Comparison of ENCODE assay signal across 10 mouse cellular contexts in the genomic region with DNA sequence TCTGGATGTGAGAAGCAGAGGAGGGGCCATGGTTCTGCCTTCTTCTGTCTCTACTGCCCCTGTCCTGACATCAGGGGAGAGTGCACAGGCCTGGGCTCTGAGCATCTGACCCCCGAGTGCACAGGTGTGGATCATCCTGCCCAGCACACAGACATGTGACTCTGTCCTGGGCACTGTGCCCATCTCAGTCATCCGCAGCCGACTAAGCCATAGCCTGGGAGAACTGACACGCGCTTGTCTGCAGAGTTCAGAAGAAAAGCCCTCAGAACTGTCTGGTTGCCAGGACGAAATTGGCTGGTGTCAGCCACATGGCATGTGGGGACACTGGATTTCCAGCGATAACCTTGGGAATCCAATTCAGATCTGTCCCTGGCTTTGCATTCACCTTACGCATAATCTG.
DNase-seq lines count a peak whose midpoint lies in the region; ATAC-seq and TF ChIP-seq lines count a peak whose summit lies in the region.
"Had no signal": no experiment of that assay in that cellular context is flagged by ENCODE, and none has a peak within 500 bp of the region (broad histone marks: within the 10 kb centered on the region; RNA-seq: fewer than 3 reads in every experiment).

No protein-coding gene starts in this region.

- peaks cover 28% of the 10 kb centered on the region for H3K4me1 ChIP-seq in limb, embryonic 13.5 days
- H3K4me1 ChIP-seq in limb, embryonic 10.5 days, result peaks cover 26% of the 10 kb centered on the region
- H3K4me1 ChIP-seq in kidney, postnatal 0 days (replicated peaks; ENCODE audit: insufficient read depth, low read length), result no peaks in the 10 kb centered on the region
- peaks cover 11% of the 10 kb centered on the region; the same call in 1 of the 2 replicates for H3K4me1 ChIP-seq in neural tube, embryonic 14.5 days (ENCODE audit: control insufficient read depth, insufficient read depth, low read length)
- no peaks in the 10 kb centered on the region for H3K4me1 ChIP-seq in thymus, adult 2 months (replicated peaks; ENCODE audit: control insufficient read depth, insufficient read depth, low read length)

- TF ChIP-seq POLR2A in thymus, adult 2 months (IDR thresholded peaks at IDR 0.05; ENCODE audit: control insufficient read depth, extremely low read depth, insufficient read depth, low read length, poor library complexity), result no peak

- no peak overlapping the region for H3K4me2 ChIP-seq in limb, embryonic 13.5 days (replicated peaks)
- H3K4me2 ChIP-seq in kidney, postnatal 0 days (ENCODE audit: low read length), result no peak overlapping the region
- H3K4me2 ChIP-seq in neural tube, embryonic 14.5 days (ENCODE audit: low read depth, low read length), result no peak overlapping the region
- H3K4me2 ChIP-seq: limb, embryonic 15.5 days had no signal

- TF ChIP-seq CTCF in kidney, postnatal 0 days (IDR thresholded peaks at IDR 0.05; ENCODE audit: low read depth), result no peak
- TF ChIP-seq CTCF in thymus, adult 2 months (IDR thresholded peaks at IDR 0.05; ENCODE audit: borderline replicate concordance, control insufficient read depth, extremely low read depth, insufficient read depth, low read length, poor library complexity), result no peak

- no peak for DNase-seq in limb, embryonic 10.5 days (ENCODE audit: low spot score)
- peak; percentile 53 for DNase-seq in cerebellum, adult 11 months
- DNase-seq in heart, adult 8-10 months (ENCODE audit: low spot score), result peak; percentile 58
- DNase-seq in kidney, postnatal 0 days (ENCODE audit: low spot score), result no peak
- no peak for DNase-seq in thymus, adult 2 months

- no peak overlapping the region for H3K4me3 ChIP-seq in limb, embryonic 13.5 days
- H3K4me3 ChIP-seq in limb, embryonic 10.5 days, result no peak overlapping the region
- H3K4me3 ChIP-seq in kidney, postnatal 0 days (replicated peaks; ENCODE audit: low read depth, low read length), result no peak overlapping the region
- H3K4me3 ChIP-seq in neural tube, embryonic 14.5 days (ENCODE audit: low read depth, low read length), result no peak overlapping the region
- H3K4me3 ChIP-seq in thymus, adult 2 months (ENCODE audit: control insufficient read depth, insufficient read depth, low read length), result no peak overlapping the region
- H3K4me3 ChIP-seq: limb, embryonic 15.5 days had no signal

- H3K36me3 ChIP-seq in limb, embryonic 13.5 days, result no peaks in the 10 kb centered on the region
- H3K36me3 ChIP-seq in limb, embryonic 10.5 days, result no peaks in the 10 kb centered on the region
- H3K36me3 ChIP-seq in kidney, postnatal 0 days (ENCODE audit: insufficient read depth, low read length), result no peaks in the 10 kb centered on the region
- H3K36me3 ChIP-seq in neural tube, embryonic 14.5 days (ENCODE audit: control insufficient read depth, insufficient read depth, low read length), result no peaks in the 10 kb centered on the region
- no peaks in the 10 kb centered on the region for H3K36me3 ChIP-seq in thymus, adult 2 months (ENCODE audit: control insufficient read depth, insufficient read depth, low read length)
- H3K36me3 ChIP-seq: G1E; limb, embryonic 15.5 days had no signal

- H3K9me3 ChIP-seq in limb, embryonic 13.5 days, result no peaks in the 10 kb centered on the region
- H3K9me3 ChIP-seq in limb, embryonic 10.5 days (replicated peaks), result no peaks in the 10 kb centered on the region
- no peaks in the 10 kb centered on the region for H3K9me3 ChIP-seq in kidney, postnatal 0 days (replicated peaks; ENCODE audit: low read length)
- no peaks in the 10 kb centered on the region for H3K9me3 ChIP-seq in neural tube, embryonic 14.5 days (ENCODE audit: control insufficient read depth, low read length)
- H3K9me3 ChIP-seq: G1E; limb, embryonic 15.5 days had no signal

- peaks cover 43% of the 10 kb centered on the region for H3K27me3 ChIP-seq in limb, embryonic 13.5 days
- peaks cover 41% of the 10 kb centered on the region for H3K27me3 ChIP-seq in limb, embryonic 10.5 days (ENCODE audit: low read depth, poor library complexity, severe bottlenecking)
- no peaks in the 10 kb centered on the region for H3K27me3 ChIP-seq in kidney, postnatal 0 days (ENCODE audit: insufficient read depth, low read length)
- H3K27me3 ChIP-seq in neural tube, embryonic 14.5 days (ENCODE audit: control insufficient read depth, insufficient read depth, low read length), result no peaks in the 10 kb centered on the region
- H3K27me3 ChIP-seq in thymus, adult 2 months (ENCODE audit: control insufficient read depth, insufficient read depth, low read length), result no peaks in the 10 kb centered on the region

- no peak overlapping the region for H3K9ac ChIP-seq in limb, embryonic 13.5 days
- no peak overlapping the region for H3K9ac ChIP-seq in kidney, postnatal 0 days (ENCODE audit: low read depth, low read length)
- H3K9ac ChIP-seq in neural tube, embryonic 14.5 days (replicated peaks; ENCODE audit: low read depth, low read length), result no peak overlapping the region
- H3K9ac ChIP-seq: limb, embryonic 15.5 days had no signal

- no peak overlapping the region for H3K27ac ChIP-seq in limb, embryonic 13.5 days
- H3K27ac ChIP-seq in limb, embryonic 10.5 days, result no peak overlapping the region
- no peak overlapping the region for H3K27ac ChIP-seq in kidney, postnatal 0 days
- no peak overlapping the region for H3K27ac ChIP-seq in neural tube, embryonic 14.5 days (ENCODE audit: low read depth, low read length)
- no peak overlapping the region for H3K27ac ChIP-seq in thymus, adult 2 months (ENCODE audit: control insufficient read depth, insufficient read depth, low read length)
- H3K27ac ChIP-seq: limb, embryonic 15.5 days had no signal

- WGBS in limb, embryonic 13.5 days, result 73% methylated on average over 8 of the region's 8 CpGs
- WGBS in limb, embryonic 10.5 days, result 91% methylated on average over 8 of the region's 8 CpGs
- WGBS in kidney, postnatal 0 days, result 75% methylated on average over 8 of the region's 8 CpGs
- 71% methylated on average over 8 of the region's 8 CpGs for WGBS in neural tube, embryonic 14.5 days
- WGBS in thymus, adult 2 months, result 86% methylated on average over 8 of the region's 8 CpGs

- ATAC-seq in limb, embryonic 13.5 days (ENCODE audit: low FRiP score, low read depth), result 0 out of 2 replicates have a peak, but pooled peaks have one; percentile 19
- peak; percentile 86 for ATAC-seq in kidney, postnatal 0 days (replicated peaks; ENCODE audit: low FRiP score, low read depth)
- ATAC-seq in neural tube, embryonic 14.5 days (ENCODE audit: low read depth), result peak; percentile 63; the same call in 1 of the 2 replicates
- ATAC-seq in inflammation-experienced regulatory T-cells, adult 6 months, result no peak

Comparison
In these comparisons a context has a peak if more than half of its experiments do, and no peak if none do; other contexts are left out.
1. DNase-seq: peak in cerebellum, adult 11 months (single experiment) and heart, adult 8-10 months (single experiment); none in limb, embryonic 10.5 days (single experiment), kidney, postnatal 0 days (single experiment) and thymus, adult 2 months (single experiment).